Mouse (Mus musculus) embryo, embryonic 9.5 days (tissue): ENCODE data around the gene Kcnn1.

ENCODE experiments used
- DNase-seq: peaks from one replicate; pipeline ENCODE4 v3.0.0-alpha.2; 2017; ENCODE audit errors: extremely low spot score

Gene Kcnn1

GRCm38 (mm10) chr8:70868559-70869198, 5.6 kb upstream of the Kcnn1 start:
- peak; percentile 78 for DNase-seq

DNA sequence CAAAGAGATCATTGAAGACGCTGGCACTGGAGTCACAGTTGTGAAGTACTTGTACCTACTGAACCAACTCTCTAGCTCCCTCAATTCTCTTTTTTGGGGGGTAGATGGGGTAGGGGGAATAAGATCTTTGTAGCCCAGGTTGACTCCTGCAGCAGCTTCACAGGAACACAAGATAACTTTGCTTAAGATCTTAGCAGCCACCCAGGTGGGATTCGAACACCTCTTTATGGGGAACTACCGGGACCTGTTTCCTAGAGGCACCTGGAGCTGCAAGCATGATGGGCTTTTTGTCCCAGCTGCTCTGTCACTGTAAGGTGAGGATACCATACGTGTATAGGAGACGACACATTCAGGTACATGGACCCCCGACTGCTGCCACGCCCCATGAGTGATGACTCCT, 3.5 kb upstream of the Kcnn1 start:
- no peak for DNase-seq

DNA sequence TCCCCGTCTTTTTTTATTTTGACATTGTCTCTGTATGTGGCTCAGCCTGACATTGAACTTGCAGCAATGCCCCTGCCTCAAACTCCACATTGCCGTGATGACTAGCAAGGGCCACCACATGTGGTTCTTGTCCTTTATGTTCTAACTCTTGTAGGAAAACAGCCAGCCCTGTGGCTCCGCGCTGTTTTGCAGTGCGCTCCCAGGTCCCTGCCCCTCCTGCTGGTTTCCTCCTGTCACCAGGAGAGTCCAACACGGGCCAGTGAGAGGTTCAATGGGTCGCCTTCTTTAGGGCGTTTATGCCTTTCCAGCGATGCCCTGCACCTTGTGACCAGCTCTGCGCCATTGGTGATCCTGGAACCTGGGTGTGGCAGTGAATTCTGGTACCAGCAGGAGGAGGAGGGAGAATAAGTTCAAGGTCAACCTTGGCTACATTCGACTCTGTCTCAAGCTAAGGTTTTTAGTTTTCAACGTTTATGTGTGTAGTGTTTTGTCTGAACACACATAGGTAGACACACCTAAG, 3.0 kb upstream of the Kcnn1 start:
- no peak for DNase-seq

DNA sequence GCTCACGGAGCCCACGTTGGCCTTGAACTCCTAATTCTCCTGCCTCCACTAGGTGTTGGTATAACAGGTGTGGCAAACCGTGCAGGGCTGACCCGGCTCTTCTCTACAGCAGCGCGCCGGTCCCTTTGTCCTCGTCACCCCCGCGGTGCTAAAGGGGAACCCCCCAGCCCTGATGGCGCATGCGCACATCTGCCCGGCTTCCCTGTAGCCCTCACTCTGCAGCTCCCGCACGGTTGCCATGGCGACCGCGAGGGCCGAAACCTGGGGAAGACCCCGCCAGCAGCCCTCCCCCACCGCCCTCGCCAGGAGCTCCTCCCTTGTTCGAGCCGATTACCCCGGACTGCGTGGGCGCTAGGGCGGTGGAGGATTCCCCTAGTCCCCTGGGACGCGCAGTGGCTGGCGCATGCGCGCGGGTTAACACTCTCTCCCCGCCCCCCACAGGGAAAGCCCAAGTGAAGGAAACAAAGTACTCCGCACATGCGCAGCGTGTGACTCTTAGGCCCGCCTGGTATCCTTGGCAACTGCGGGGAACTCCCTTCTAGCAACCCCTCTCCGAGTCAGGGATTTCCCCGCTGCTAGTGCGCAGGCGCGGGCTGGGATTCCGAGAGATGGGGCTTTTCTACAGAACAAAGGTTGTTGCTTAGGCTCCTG, 2.4 kb upstream of the Kcnn1 start:
- peak; percentile 99 for DNase-seq

GRCm38 (mm10) chr8:70864712-70865221, 1.7 kb upstream of the Kcnn1 start:
- peak; percentile 78 for DNase-seq

DNA sequence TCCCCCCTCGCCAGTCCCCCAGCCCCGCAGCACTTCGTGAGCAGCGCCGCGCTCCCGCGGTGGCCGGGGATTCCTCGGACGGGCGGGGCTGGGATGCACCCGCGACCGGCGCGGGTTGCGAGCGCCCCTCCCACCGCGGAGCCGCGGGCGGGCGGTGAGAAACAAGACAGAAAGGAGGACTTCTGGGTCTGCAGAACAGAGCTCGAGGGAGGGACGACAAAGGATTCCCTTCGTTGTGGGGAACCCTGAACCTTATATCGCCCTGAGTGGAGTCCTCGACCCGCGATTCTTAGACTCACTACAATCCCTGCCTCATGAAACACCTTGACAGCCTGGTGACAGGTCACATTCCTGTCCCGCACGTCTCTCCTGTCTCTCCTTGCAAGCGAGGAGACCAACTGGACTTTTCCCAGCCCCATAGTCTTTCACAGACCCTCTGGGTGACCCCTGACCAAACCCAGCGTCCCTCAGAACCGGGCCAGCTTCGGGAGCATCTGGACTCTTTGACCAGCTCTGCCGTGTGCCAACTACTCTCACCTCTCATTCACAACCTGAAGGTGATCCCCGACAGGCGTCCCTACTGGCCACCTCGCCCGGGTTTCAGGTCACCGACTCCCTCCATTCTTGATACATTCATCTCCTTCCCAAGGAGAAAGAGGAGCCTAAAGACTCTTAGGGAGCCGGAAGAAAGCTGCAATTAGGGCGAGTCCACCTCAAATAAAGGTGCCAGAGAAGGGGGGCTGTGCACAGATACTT, 1.1 kb upstream of the Kcnn1 start:
- no peak for DNase-seq

DNA sequence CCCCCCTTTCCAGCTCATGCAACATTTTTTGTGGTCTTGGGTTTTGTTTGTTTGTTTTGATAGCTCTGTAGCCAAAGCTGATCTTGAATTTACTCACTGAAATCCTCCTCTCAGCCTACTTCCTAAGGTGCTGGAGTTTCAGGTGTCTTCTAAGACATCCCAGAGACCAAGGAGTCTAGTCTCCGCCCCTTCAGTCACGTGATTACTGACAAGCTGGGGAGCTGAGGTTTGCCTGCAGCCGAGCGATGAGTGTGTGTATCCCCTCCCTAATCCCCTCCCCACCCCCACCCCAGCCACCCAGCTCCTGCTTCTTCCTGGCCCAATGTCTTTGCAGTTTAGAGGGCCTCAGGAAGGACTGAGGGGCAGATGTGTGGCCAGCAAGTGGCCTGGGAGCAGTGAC, 5.5 kb downstream of the Kcnn1 start:
- no peak for DNase-seq

DNA sequence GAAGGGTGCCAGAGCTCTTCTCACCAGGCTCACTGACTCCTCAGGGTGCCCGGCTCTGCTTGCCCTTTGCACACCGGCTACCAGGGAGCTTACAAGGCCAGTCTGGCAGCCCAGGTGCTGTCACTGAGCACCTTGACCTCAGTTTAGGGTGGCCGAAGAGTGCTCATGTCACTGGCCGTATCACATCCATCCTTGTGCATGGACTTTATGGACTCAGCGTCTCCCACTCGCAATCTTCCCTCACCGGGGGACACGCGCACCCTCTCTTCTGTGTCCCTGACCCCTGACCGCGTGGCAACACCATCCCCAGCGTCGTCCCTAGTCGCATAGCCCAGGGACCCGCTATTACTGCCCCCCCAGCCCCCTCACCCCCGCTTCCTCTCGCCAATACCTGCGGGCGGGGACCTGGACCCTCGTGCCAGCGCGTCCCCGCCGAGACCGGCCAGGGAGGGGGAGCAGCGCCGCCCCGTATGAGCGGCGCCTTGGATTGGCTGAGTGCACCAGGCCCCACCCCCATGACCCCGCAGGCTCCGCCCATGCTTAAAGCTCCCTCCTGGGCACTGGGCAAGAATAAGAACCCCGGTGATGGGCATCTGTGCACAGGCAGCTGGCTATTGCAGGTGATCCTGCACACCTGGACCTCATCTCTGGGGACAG, 6.4 kb downstream of the Kcnn1 start:
- DNase-seq = no peak

GRCm38 (mm10) chr8:70856028-70856427, 7.0 kb downstream of the Kcnn1 start:
- DNase-seq = no peak

GRCm38 (mm10) chr8:70853863-70854262, 9.2 kb downstream of the Kcnn1 start:
- DNase-seq = no peak

GRCm38 (mm10) chr8:70852595-70853231, 10.3 kb downstream of the Kcnn1 start:
- DNase-seq = no peak

DNA sequence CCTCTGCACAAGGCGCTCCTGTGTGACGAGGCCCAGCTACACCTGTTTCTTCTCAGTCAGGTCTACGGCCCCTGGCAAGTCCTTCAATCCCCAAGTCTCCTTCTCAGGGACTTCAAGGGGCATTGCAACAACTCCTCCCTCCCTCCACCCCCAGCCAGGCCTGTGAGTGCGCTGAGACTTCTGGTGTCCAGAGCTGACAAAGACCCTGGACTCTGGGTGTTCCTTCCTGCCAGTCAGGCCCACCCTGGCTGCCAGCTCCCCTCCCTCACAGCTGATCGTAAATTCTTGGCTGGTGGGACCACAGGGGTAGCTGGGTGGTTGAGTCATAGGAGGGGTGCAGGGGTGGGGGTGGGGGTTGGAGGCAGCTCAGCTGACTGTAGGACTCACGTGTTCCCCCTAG, 11.2 kb downstream of the Kcnn1 start:
- DNase-seq = no peak

DNA sequence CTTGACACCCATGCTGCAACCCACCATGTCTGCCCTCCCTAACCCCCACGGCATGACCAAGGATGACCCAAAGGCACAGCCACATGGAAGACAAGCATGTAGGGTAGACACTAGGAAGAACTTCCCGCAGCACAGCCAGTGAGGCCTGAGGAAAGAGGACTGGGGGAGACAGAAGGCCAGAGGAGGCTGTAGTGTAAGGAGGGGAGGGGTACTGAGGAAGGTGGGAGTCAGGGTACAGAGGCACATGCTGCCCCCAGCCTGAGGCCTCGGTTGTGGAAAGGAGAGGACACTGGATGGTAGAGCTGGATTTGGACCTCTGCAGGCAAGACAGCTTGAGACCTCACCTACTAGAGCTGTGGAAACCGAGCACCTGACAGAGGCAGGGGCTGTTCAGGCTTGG, 12.1 kb downstream of the Kcnn1 start:
- no peak for DNase-seq

- DNase-seq = no peak
Observed at GRCm38 (mm10) chr8:70850132-70850845, 12.8 kb downstream of the Kcnn1 start.

- DNase-seq = no peak
Observed at GRCm38 (mm10) chr8:70849333-70849990, 13.6 kb downstream of the Kcnn1 start.

- no peak for DNase-seq
Observed at GRCm38 (mm10) chr8:70846371-70847154, 16.5 kb downstream of the Kcnn1 start.

- DNase-seq = no peak
Observed at GRCm38 (mm10) chr8:70845108-70845507, 17.9 kb downstream of the Kcnn1 start.

DNA sequence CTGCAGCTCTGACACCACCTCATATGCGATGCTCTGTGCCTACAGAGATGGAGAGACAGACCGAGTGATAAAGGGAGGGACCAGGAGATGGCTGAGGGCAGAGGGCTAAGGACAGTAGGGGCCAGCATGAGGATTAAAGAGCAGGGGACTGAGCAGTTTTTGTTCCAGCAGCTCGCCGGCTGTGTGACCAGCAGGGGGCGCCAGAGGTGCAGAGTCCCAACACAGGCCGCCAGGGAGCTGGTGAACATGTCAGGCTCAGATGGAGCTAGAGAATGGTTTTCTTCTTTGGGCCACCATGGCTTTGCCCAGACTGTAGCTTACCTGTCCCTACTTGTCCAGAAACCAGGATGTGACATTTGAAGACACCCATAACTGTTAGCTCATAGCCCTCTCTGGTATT, 18.5 kb downstream of the Kcnn1 start:
- peak; percentile 91 for DNase-seq

- no peak for DNase-seq
Observed at GRCm38 (mm10) chr8:70843941-70844340, 19.1 kb downstream of the Kcnn1 start.
